Mouse (Mus musculus) mature B cell (primary cell): ENCODE measurements around the gene Tmem260.

Source experiments
- in situ Hi-C: fragments of 300-500 bp; cut with MboI; formaldehyde crosslinking; loops from 2 replicates; pipeline ENCODE4 v1.14.3; 2019

Gene Tmem260

GRCm38 (mm10) chr14:48549703-48550102 lies 103.8 kb downstream of the Tmem260 start:
- in situ Hi-C loops: no loop called here

GRCm38 (mm10) chr14:48553216-48553615 lies 107.3 kb downstream of the Tmem260 start:
- in situ Hi-C loops: no loop called here

GRCm38 (mm10) chr14:48553754-48554153 lies 107.8 kb downstream of the Tmem260 start:
- in situ Hi-C loops: no loop called here

GRCm38 (mm10) chr14:48558975-48559374 lies 113.1 kb downstream of the Tmem260 start:
- in situ Hi-C loops: no loop called here

GRCm38 (mm10) chr14:48559736-48560135 lies 113.8 kb downstream of the Tmem260 start:
- in situ Hi-C loops: no loop called here

GRCm38 (mm10) chr14:48566596-48566995 lies 120.7 kb downstream of the Tmem260 start:
- in situ Hi-C loops: no loop called here
